Mouse (Mus musculus) midbrain, embryonic 16.5 days (tissue): ENCODE results near the gene Rad54l. TPM values are rescaled to one million over a fixed set of nuclear protein-coding genes. Genes with fewer than 3 reads are reported as not detected.

Source experiments
- ATAC-seq: fragments of 200-750 bp; cut with Nextera tagmentation; 2 replicates; pipeline ENCODE4 v1.8.0; 2017; ENCODE audit warnings: moderate TSS enrichment
- H3K27ac ChIP-seq: fragments of 300-500 bp; sonication (generic); 2 replicates; pipeline ENCODE4 v1.5.1; 2014; ENCODE audit warnings: mild to moderate bottlenecking, low read length, mixed read lengths
- H3K27me3 ChIP-seq: fragments of 300-500 bp; sonication (generic); 2 replicates; pipeline ENCODE4 v1.6.1; 2014; ENCODE audit warnings: low read depth, low read length, mixed read lengths; ENCODE audit not compliant: control insufficient read depth, insufficient read depth
- H3K36me3 ChIP-seq: fragments of 300-500 bp; sonication (generic); 2 replicates; pipeline ENCODE4 v1.6.1; 2014; ENCODE audit warnings: mild to moderate bottlenecking, low read length, moderate library complexity, mixed read lengths; ENCODE audit not compliant: control insufficient read depth, insufficient read depth
- H3K4me1 ChIP-seq: fragments of 300-500 bp; sonication (generic); 2 replicates; pipeline ENCODE4 v1.6.1; 2014; ENCODE audit warnings: mild to moderate bottlenecking, low read length, mixed read lengths; ENCODE audit not compliant: control insufficient read depth, insufficient read depth
- H3K4me2 ChIP-seq: fragments of 300-500 bp; sonication (generic); 2 replicates; pipeline ENCODE4 v1.6.1; 2014; ENCODE audit warnings: mild to moderate bottlenecking, low read length, mixed read lengths
- H3K4me3 ChIP-seq: fragments of 300-500 bp; sonication (generic); 2 replicates; pipeline ENCODE4 v1.5.1; 2014; ENCODE audit warnings: low read depth, mild to moderate bottlenecking, low read length, moderate library complexity, mixed read lengths
- H3K9ac ChIP-seq: fragments of 300-500 bp; sonication (generic); 2 replicates; pipeline ENCODE4 v1.6.1; 2014; ENCODE audit warnings: low read depth, low read length, mixed read lengths
- H3K9me3 ChIP-seq: fragments of 300-500 bp; sonication (generic); replicated peaks from 2 replicates; pipeline ENCODE4 v1.6.1; 2014; ENCODE audit warnings: mild to moderate bottlenecking, low read length, mixed read lengths; ENCODE audit not compliant: control insufficient read depth, poor library complexity, severe bottlenecking
- WGBS: fragments of 180-500 bp; shearing (Covaris S2); extraction: QIAGEN DNeasy Blood & Tissue Kit; methylation state at CpG from one replicate; pipeline ENCODE4 v1.1.7; 2014; 5-methylcytosine and 5-hydroxymethylcytosine counted together
- polyA plus RNA-seq: library from polyadenylated mRNA; unstranded; fragments of >200 nt; fragmentation: Nextera tagmentation; extraction: Ambion mirVana; gene quantifications from 2 replicates; pipeline ENCODE4 v1.2.1, GENCODE M21; 2015

Gene Rad54l
- polyA plus RNA-seq, 1 experiment from 2014 or later = 4.6 TPM

GRCm38 (mm10) chr4:116076369-116077231 lies 46.9 kb downstream of the Rad54l start:
- H3K27ac ChIP-seq = peak overlapping the region; percentile 93
- peak overlapping the region; percentile 99 for H3K4me3 ChIP-seq
- ATAC-seq = peak; percentile 13
- peaks cover 32% of the 10 kb centered on the region for H3K4me1 ChIP-seq
- peak overlapping the region; percentile 99 for H3K9ac ChIP-seq
- H3K27me3 ChIP-seq = no peaks in the 10 kb centered on the region
- peaks cover 12% of the 10 kb centered on the region for H3K36me3 ChIP-seq
- no peaks in the 10 kb centered on the region for H3K9me3 ChIP-seq
- peak overlapping the region; percentile 97 for H3K4me2 ChIP-seq
- WGBS = 2% methylated on average over 36 of the region's 37 CpGs

GRCm38 (mm10) chr4:116075631-116076368 lies 47.7 kb downstream of the Rad54l start:
- Histone ChIP-seq H3K27me3 (no peaks in the 10 kb centered on the region), H3K4me1 (peaks cover 32% of the 10 kb centered on the region), H3K27ac (peak overlapping the region; percentile 93), H3K36me3 (peaks cover 6% of the 10 kb centered on the region), H3K4me3 (peak overlapping the region; percentile 99), H3K4me2 (peak overlapping the region; percentile 97), H3K9me3 (no peaks in the 10 kb centered on the region), H3K9ac (peak overlapping the region; percentile 99)
- 0% methylated on average over 76 of the region's 77 CpGs for WGBS
- peak; percentile 74 for ATAC-seq

- peak within 1 kb of the TSS; percentile 99 for H3K4me3 ChIP-seq
- H3K27me3 ChIP-seq = no peaks in the 10 kb centered on the region
- peak within 1 kb of the TSS; percentile 99 for H3K9ac ChIP-seq
- H3K4me1 ChIP-seq = peaks cover 32% of the 10 kb centered on the region
- under 1% methylated on average over 55 of the region's 55 CpGs for WGBS
- H3K4me2 ChIP-seq = peak within 1 kb of the TSS; percentile 97
- H3K27ac ChIP-seq = peak within 1 kb of the TSS; percentile 93
- peak; percentile 96 for ATAC-seq
- H3K9me3 ChIP-seq = no peaks in the 10 kb centered on the region
- H3K36me3 ChIP-seq = no peaks in the 10 kb centered on the region; the same call in 1 of the 2 replicates
These were observed 48.4 kb downstream of the Rad54l start, which contains the start of the genes Uqcrh and Lrrc41 for GRCm38 (mm10) chr4:116074861-116075620. Gene Uqcrh, minus strand, starts transcription at chr4:116075071. Gene Lrrc41, plus strand, starts transcription at chr4:116075269.

GRCm38 (mm10) chr4:116074145-116074675 lies 49.3 kb downstream of the Rad54l start:
- peak overlapping the region; percentile 99 for H3K9ac ChIP-seq
- H3K4me2 ChIP-seq = peak overlapping the region; percentile 97
- H3K27ac ChIP-seq = peak overlapping the region; percentile 93
- no peak for ATAC-seq
- peak overlapping the region; percentile 99 for H3K4me3 ChIP-seq
- no peaks in the 10 kb centered on the region for H3K27me3 ChIP-seq
- H3K9me3 ChIP-seq = no peaks in the 10 kb centered on the region
- H3K4me1 ChIP-seq = peaks cover 32% of the 10 kb centered on the region
- WGBS = 2% methylated on average over 8 of the region's 8 CpGs
- no peaks in the 10 kb centered on the region; the same call in 1 of the 2 replicates for H3K36me3 ChIP-seq

GRCm38 (mm10) chr4:116073146-116073545 lies 50.3 kb downstream of the Rad54l start:
- H3K4me3 ChIP-seq = no peak overlapping the region
- 59% methylated on average over 4 of the region's 4 CpGs for WGBS

GRCm38 (mm10) chr4:116070116-116070515 lies 53.4 kb downstream of the Rad54l start:
- H3K9ac ChIP-seq = no peak overlapping the region
- H3K36me3 ChIP-seq = peaks cover 14% of the 10 kb centered on the region
- 90% methylated on average over 6 of the region's 6 CpGs for WGBS
- ATAC-seq = no peak
- no peak overlapping the region for H3K4me3 ChIP-seq
- H3K27ac ChIP-seq = no peak overlapping the region
- H3K4me2 ChIP-seq = no peak overlapping the region
- H3K9me3 ChIP-seq = no peaks in the 10 kb centered on the region
- peaks cover 19% of the 10 kb centered on the region for H3K4me1 ChIP-seq
- H3K27me3 ChIP-seq = no peaks in the 10 kb centered on the region

More at GRCm38 (mm10) chr4:116073146-116073545, 50.3 kb downstream of the Rad54l start:
- H3K27ac ChIP-seq = no peak overlapping the region
- peaks cover 32% of the 10 kb centered on the region for H3K4me1 ChIP-seq
- H3K9me3 ChIP-seq = no peaks in the 10 kb centered on the region
- H3K36me3 ChIP-seq = peaks cover 7% of the 10 kb centered on the region; the same call in 1 of the 2 replicates
- no peaks in the 10 kb centered on the region for H3K27me3 ChIP-seq
- ATAC-seq = no peak
- H3K4me2 ChIP-seq = peak overlapping the region; percentile 12; the same call in 1 of the 2 replicates
- no peak overlapping the region for H3K9ac ChIP-seq

GRCm38 (mm10) chr4:116063855-116064254 lies 59.6 kb downstream of the Rad54l start:
- H3K4me3 ChIP-seq = no peak overlapping the region
- 47% methylated on average over 1 of the region's 1 CpGs for WGBS
- H3K36me3 ChIP-seq = peaks cover 11% of the 10 kb centered on the region
- H3K9ac ChIP-seq = no peak overlapping the region
- no peak for ATAC-seq
- no peaks in the 10 kb centered on the region for H3K4me1 ChIP-seq
- no peaks in the 10 kb centered on the region for H3K27me3 ChIP-seq
- H3K4me2 ChIP-seq = no peak overlapping the region
- H3K27ac ChIP-seq = no peak overlapping the region
- H3K9me3 ChIP-seq = no peaks in the 10 kb centered on the region

- H3K4me1 ChIP-seq = no peaks in the 10 kb centered on the region; the same call in none of the 2 replicates
- no peaks in the 10 kb centered on the region for H3K27me3 ChIP-seq
- 85% methylated on average over 5 of the region's 5 CpGs for WGBS
- H3K9me3 ChIP-seq = no peaks in the 10 kb centered on the region
- H3K36me3 ChIP-seq = no peaks in the 10 kb centered on the region
- no peak overlapping the region for H3K27ac ChIP-seq
- H3K9ac ChIP-seq = no peak overlapping the region
- no peak for ATAC-seq
- no peak overlapping the region for H3K4me2 ChIP-seq
- H3K4me3 ChIP-seq = no peak overlapping the region
These were observed 64.3 kb downstream of the Rad54l start for GRCm38 (mm10) chr4:116059012-116059726.
